14 mouse cellular contexts compared by ENCODE assay signal in the genomic region with DNA sequence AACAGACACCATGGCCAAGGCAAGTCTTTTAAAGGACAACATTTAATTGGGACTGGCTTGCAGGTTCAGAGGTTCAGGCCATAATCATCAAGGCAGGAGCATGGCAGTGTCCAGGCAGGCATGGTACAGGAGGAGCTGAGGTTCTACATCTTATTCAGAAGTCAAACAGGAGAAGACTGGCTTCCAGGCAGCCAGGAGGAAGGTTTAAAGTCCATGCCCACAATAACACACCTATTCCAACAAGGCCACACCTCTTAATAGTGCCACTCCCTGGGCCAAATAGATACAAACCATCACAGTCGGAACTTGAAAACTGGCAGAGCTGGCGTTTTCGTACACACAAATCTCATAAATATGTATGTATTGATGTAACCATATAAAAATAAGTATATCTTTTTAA.
"Had no signal": no experiment of that assay in that cellular context is flagged by ENCODE, and none has a peak within 500 bp of the region (broad histone marks: within the 10 kb centered on the region; RNA-seq: fewer than 3 reads in every experiment).

No protein-coding gene starts in this region.

- ATAC-seq: midbrain, embryonic 13.5 days; midbrain, embryonic 15.5 days had no signal

- H3K9ac ChIP-seq: lung, embryonic 14.5 days; midbrain, embryonic 13.5 days; midbrain, embryonic 15.5 days; neural tube, embryonic 12.5 days had no signal

- H3K4me1 ChIP-seq: midbrain, embryonic 13.5 days; midbrain, embryonic 15.5 days; neural tube, embryonic 12.5 days had no signal

- H3K36me3 ChIP-seq: midbrain, embryonic 13.5 days; midbrain, embryonic 15.5 days had no signal

- H3K27me3 ChIP-seq: megakaryocyte, embryonic 14.5 days; midbrain, embryonic 13.5 days; midbrain, embryonic 15.5 days; neural tube, embryonic 12.5 days had no signal

- DNase-seq: lung, adult 18-20 months; lung, embryonic 14.5 days; lung, postnatal 14 days; lung, postnatal 36 days; right cerebral cortex, postnatal 14 days; spleen, adult 18-20 months; thymus, adult 2 months; thymus, postnatal 36 days had no signal

- H3K9me3 ChIP-seq: megakaryocyte, embryonic 14.5 days; midbrain, embryonic 13.5 days; midbrain, embryonic 15.5 days; neural tube, embryonic 12.5 days had no signal

- H3K27ac ChIP-seq: macrophage; midbrain, embryonic 13.5 days; midbrain, embryonic 15.5 days; neural tube, embryonic 12.5 days had no signal

- H3K4me2 ChIP-seq: lung, embryonic 14.5 days; midbrain, embryonic 11.5 days; midbrain, embryonic 13.5 days; midbrain, embryonic 15.5 days; neural tube, embryonic 12.5 days had no signal

- H3K4me3 ChIP-seq: megakaryocyte, embryonic 14.5 days; midbrain, embryonic 13.5 days; midbrain, embryonic 15.5 days; neural tube, embryonic 12.5 days had no signal
